Mouse (Mus musculus) midbrain, embryonic 11.5 days (tissue): ENCODE results near the gene 4933411K16Rik. TPM values are rescaled to one million over a fixed set of nuclear protein-coding genes. Genes with fewer than 3 reads are reported as not detected.
A peak's percentile ranks its signal among the peaks of the same experiment; 100 is the strongest.

Source experiments
- ATAC-seq: fragments of 200-750 bp; cut with Nextera tagmentation; 2 replicates; pipeline ENCODE4 v1.8.0; 2017; ENCODE audit warnings: moderate TSS enrichment, moderate library complexity; ENCODE audit not compliant: low FRiP score
- DNase-seq: peaks from one replicate; pipeline ENCODE4 v3.0.0; 2015; ENCODE audit warnings: low spot score; ENCODE audit errors: missing footprints
- H3K27ac ChIP-seq: fragments of 300-500 bp; sonication (generic); 2 replicates; pipeline ENCODE4 v1.5.1; 2014; ENCODE audit warnings: low read depth, low read length
- H3K27me3 ChIP-seq: fragments of 300-500 bp; sonication (generic); 2 replicates; pipeline ENCODE4 v1.6.1; 2014; ENCODE audit warnings: mild to moderate bottlenecking, low read length, moderate library complexity, mixed read lengths; ENCODE audit not compliant: control insufficient read depth, insufficient read depth
- H3K36me3 ChIP-seq: fragments of 300-500 bp; sonication (generic); 2 replicates; pipeline ENCODE4 v1.6.1; 2014; ENCODE audit warnings: mild to moderate bottlenecking, low read length, moderate library complexity, mixed read lengths; ENCODE audit not compliant: control insufficient read depth, insufficient read depth
- H3K4me1 ChIP-seq: fragments of 300-500 bp; sonication (generic); 2 replicates; pipeline ENCODE4 v1.6.1; 2014; ENCODE audit warnings: low read length; ENCODE audit not compliant: control insufficient read depth, insufficient read depth
- H3K4me2 ChIP-seq: fragments of 300-500 bp; sonication (generic); 2 replicates; pipeline ENCODE4 v1.6.1; 2014; ENCODE audit warnings: mild to moderate bottlenecking, moderate library complexity
- H3K4me3 ChIP-seq: fragments of 300-500 bp; sonication (generic); 2 replicates; pipeline ENCODE4 v1.5.1; 2014; ENCODE audit warnings: low read depth, low read length
- H3K9ac ChIP-seq: fragments of 300-500 bp; sonication (generic); 2 replicates; pipeline ENCODE4 v1.6.1; 2014; ENCODE audit warnings: low read length
- H3K9me3 ChIP-seq: fragments of 300-500 bp; sonication (generic); 2 replicates; pipeline ENCODE4 v1.6.1; 2016; ENCODE audit warnings: low read length; ENCODE audit not compliant: control insufficient read depth
- WGBS: fragments of 180-500 bp; shearing (Covaris S2); extraction: QIAGEN DNeasy Blood & Tissue Kit; methylation state at CpG from one replicate; pipeline ENCODE4 v1.1.7; 2014; 5-methylcytosine and 5-hydroxymethylcytosine counted together
- polyA plus RNA-seq: library from polyadenylated mRNA; unstranded; fragments of >200 nt; fragmentation: Nextera tagmentation; extraction: Ambion mirVana; gene quantifications from 2 replicates; pipeline ENCODE4 v1.2.1, GENCODE M21; 2014

The 4933411K16Rik gene
- polyA plus RNA-seq, 1 experiment from 2014 or later: 0.10 TPM

GRCm38 (mm10) chr19:42068441-42069240, 16.6 kb downstream of the 4933411K16Rik start:
- ATAC-seq (no peak), DNase-seq (no peak)
- Histone ChIP-seq H3K27me3 (no peaks in the 10 kb centered on the region), H3K4me2 (no peak overlapping the region), H3K4me3 (no peak overlapping the region), H3K9me3 (no peaks in the 10 kb centered on the region), H3K27ac (no peak overlapping the region), H3K9ac (no peak overlapping the region), H3K4me1 (no peaks in the 10 kb centered on the region), H3K36me3 (no peaks in the 10 kb centered on the region)
- 84% methylated on average over 11 of the region's 11 CpGs for WGBS

GRCm38 (mm10) chr19:42069241-42069525, 17.1 kb downstream of the 4933411K16Rik start:
- Histone ChIP-seq H3K27ac (no peak overlapping the region), H3K9me3 (no peaks in the 10 kb centered on the region), H3K9ac (no peak overlapping the region), H3K36me3 (no peaks in the 10 kb centered on the region), H3K4me1 (no peaks in the 10 kb centered on the region), H3K27me3 (no peaks in the 10 kb centered on the region), H3K4me2 (no peak overlapping the region), H3K4me3 (no peak overlapping the region)
- no peak for ATAC-seq
- DNase-seq: no peak
- WGBS: 66% methylated on average over 6 of the region's 6 CpGs

GRCm38 (mm10) chr19:42071221-42071620, 19.2 kb downstream of the 4933411K16Rik start:
- 80% methylated on average over 7 of the region's 7 CpGs for WGBS

GRCm38 (mm10) chr19:42071886-42072608, 20.0 kb downstream of the 4933411K16Rik start:
- no peaks in the 10 kb centered on the region for H3K9me3 ChIP-seq
- no peaks in the 10 kb centered on the region for H3K4me1 ChIP-seq
- H3K4me2 ChIP-seq: no peak overlapping the region
- ATAC-seq (no peak), DNase-seq (no peak)
- no peaks in the 10 kb centered on the region for H3K27me3 ChIP-seq
- peaks cover 8% of the 10 kb centered on the region; the same call in 1 of the 2 replicates for H3K36me3 ChIP-seq
- no peak overlapping the region for H3K9ac ChIP-seq
- no peak overlapping the region for H3K4me3 ChIP-seq
- H3K27ac ChIP-seq: no peak overlapping the region
- WGBS: 83% methylated on average over 15 of the region's 15 CpGs

More at GRCm38 (mm10) chr19:42071221-42071620, 19.2 kb downstream of the 4933411K16Rik start:
- H3K27ac ChIP-seq: no peak overlapping the region
- H3K4me3 ChIP-seq: no peak overlapping the region
- DNase-seq (no peak), ATAC-seq (no peak)
- H3K4me1 ChIP-seq: no peaks in the 10 kb centered on the region
- no peak overlapping the region for H3K4me2 ChIP-seq
- H3K9me3 ChIP-seq: no peaks in the 10 kb centered on the region
- H3K27me3 ChIP-seq: no peaks in the 10 kb centered on the region
- H3K36me3 ChIP-seq: peaks cover 8% of the 10 kb centered on the region; the same call in 1 of the 2 replicates
- H3K9ac ChIP-seq: no peak overlapping the region

GRCm38 (mm10) chr19:42072802-42073201, 20.8 kb downstream of the 4933411K16Rik start:
- no peak for DNase-seq
- WGBS: 79% methylated on average over 7 of the region's 7 CpGs
- Histone ChIP-seq H3K9ac (no peak overlapping the region), H3K4me1 (no peaks in the 10 kb centered on the region), H3K27ac (no peak overlapping the region), H3K27me3 (no peaks in the 10 kb centered on the region), H3K36me3 (peaks cover 8% of the 10 kb centered on the region; the same call in 1 of the 2 replicates), H3K4me3 (no peak overlapping the region), H3K4me2 (no peak overlapping the region), H3K9me3 (no peaks in the 10 kb centered on the region)
- ATAC-seq: no peak

- peaks cover 8% of the 10 kb centered on the region; the same call in 1 of the 2 replicates for H3K36me3 ChIP-seq
These were observed 23.0 kb downstream of the 4933411K16Rik start for GRCm38 (mm10) chr19:42075051-42075450.

GRCm38 (mm10) chr19:42075992-42076391, 23.9 kb downstream of the 4933411K16Rik start:
- Histone ChIP-seq H3K9ac (no peak overlapping the region), H3K27ac (no peak overlapping the region), H3K36me3 (peaks cover 8% of the 10 kb centered on the region; the same call in 1 of the 2 replicates), H3K4me3 (no peak overlapping the region), H3K27me3 (no peaks in the 10 kb centered on the region), H3K4me1 (no peaks in the 10 kb centered on the region), H3K9me3 (no peaks in the 10 kb centered on the region), H3K4me2 (no peak overlapping the region)
- WGBS: 89% methylated on average over 16 of the region's 16 CpGs
- ATAC-seq: no peak
- DNase-seq: peak; percentile 60

More at GRCm38 (mm10) chr19:42075051-42075450, 23.0 kb downstream of the 4933411K16Rik start:
- WGBS: 90% methylated on average over 2 of the region's 2 CpGs
- Histone ChIP-seq H3K4me2 (no peak overlapping the region), H3K27ac (no peak overlapping the region), H3K9ac (no peak overlapping the region), H3K4me3 (no peak overlapping the region), H3K4me1 (no peaks in the 10 kb centered on the region), H3K27me3 (no peaks in the 10 kb centered on the region), H3K9me3 (no peaks in the 10 kb centered on the region)
- DNase-seq (peak; percentile 19), ATAC-seq (no peak)

GRCm38 (mm10) chr19:42078566-42078965, 26.5 kb downstream of the 4933411K16Rik start:
- H3K4me3 ChIP-seq: no peak overlapping the region
- H3K9me3 ChIP-seq: no peaks in the 10 kb centered on the region
- WGBS: 94% methylated on average over 8 of the region's 8 CpGs
- H3K27me3 ChIP-seq: no peaks in the 10 kb centered on the region
- H3K9ac ChIP-seq: no peak overlapping the region
- DNase-seq (no peak), ATAC-seq (no peak)
- no peaks in the 10 kb centered on the region for H3K4me1 ChIP-seq
- no peak overlapping the region for H3K4me2 ChIP-seq
- peaks cover 8% of the 10 kb centered on the region; the same call in 1 of the 2 replicates for H3K36me3 ChIP-seq
- H3K27ac ChIP-seq: no peak overlapping the region

- ATAC-seq: no peak
- Histone ChIP-seq H3K9ac (no peak overlapping the region), H3K36me3 (peaks cover 8% of the 10 kb centered on the region; the same call in 1 of the 2 replicates), H3K27me3 (no peaks in the 10 kb centered on the region), H3K4me1 (no peaks in the 10 kb centered on the region), H3K27ac (no peak overlapping the region), H3K9me3 (no peaks in the 10 kb centered on the region), H3K4me3 (no peak overlapping the region), H3K4me2 (no peak overlapping the region)
- DNase-seq: no peak
- WGBS: 94% methylated on average over 12 of the region's 12 CpGs
These were observed 27.0 kb downstream of the 4933411K16Rik start for GRCm38 (mm10) chr19:42079006-42079405.
